Mouse (Mus musculus) T-cell, adult 66 days (primary cell): ENCODE data around the gene Pigf. TPM values are rescaled to one million over a fixed set of nuclear protein-coding genes. Genes with fewer than 3 reads are reported as not detected.

ENCODE experiments used
- total RNA-seq, 2 experiments: library from RNA; stranded (reverse); gene quantifications; 3 replicates in 1 of 2; 4 replicates in 1 of 2; pipeline ENCODE4 v1.2.4; 2023

Pigf gene
- 10 to 100 TPM; 10.2 to 12.2 TPM for total RNA-seq

GRCm38 (mm10) chr17:87025269-87025949 is at the start of gene Pigf, which contains the start of gene Cript:
Gene Pigf (minus strand): TSS chr17:87025406.
Gene Cript (plus strand): TSS chr17:87025550.

GRCm38 (mm10) chr17:86962894-86963585 is 62.2 kb downstream of the Pigf start, which contains the start of gene Rhoq:
Gene Rhoq (plus strand): TSS chr17:86963082.

GRCm38 (mm10) chr17:86947840-86948796 is 77.1 kb downstream of the Pigf start, which contains the start of gene Atp6v1e2:
Gene Atp6v1e2 (minus strand): TSS chr17:86947897.

Other genes with a start within 250 kb of the Pigf start
- not detected for gene Tmem247, start 108.1 kb downstream of the Pigf start, total RNA-seq
- gene Atp6v1e2, start 77.5 kb downstream of the Pigf start, total RNA-seq = not detected
- 1 to 10 TPM; 5.8 to 7.4 TPM for gene Rhoq, start 62.3 kb downstream of the Pigf start, total RNA-seq
- 10 to 100 TPM; 65.4 to 69.1 TPM for gene Cript, start 144 bp upstream of the Pigf start, total RNA-seq
- 10 to 100 TPM; 24.5 to 29.1 TPM for gene Socs5, start 82.3 kb upstream of the Pigf start, total RNA-seq
- 10 to 100 TPM; 17.5 to 18.6 TPM for gene Mcfd2, start 240.5 kb upstream of the Pigf start, total RNA-seq